ENCODE assay signal across 20 mouse cellular contexts in the genomic region with DNA sequence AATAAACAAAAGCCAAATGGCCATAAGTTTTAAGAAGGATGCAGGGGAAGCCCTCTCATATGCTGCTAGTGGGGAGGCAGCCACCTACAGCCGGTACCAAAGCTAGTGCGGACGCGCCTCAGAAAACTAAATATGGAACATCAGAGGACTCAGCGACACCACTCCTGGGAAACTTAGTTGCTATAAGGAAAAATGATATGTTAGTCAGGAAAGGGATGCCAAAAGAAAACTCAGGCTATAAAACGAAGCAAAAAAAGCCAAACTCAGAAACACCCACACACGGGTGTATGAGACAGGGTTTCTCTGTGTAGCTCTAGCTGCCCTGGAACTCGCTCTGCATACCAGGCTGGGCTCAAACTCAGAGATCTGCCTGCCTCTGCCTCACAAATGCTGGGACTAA.
A peak's percentile ranks its signal among the peaks of the same experiment; 100 is the strongest.
DNase-seq lines count a peak whose midpoint lies in the region; ATAC-seq lines count a peak whose summit lies in the region.
"Had no signal": no experiment of that assay in that cellular context is flagged by ENCODE, and none has a peak within 500 bp of the region (broad histone marks: within the 10 kb centered on the region; RNA-seq: fewer than 3 reads in every experiment).

No protein-coding gene starts in this region.

- no peak for DNase-seq in frontal cortex, postnatal 10 days (ENCODE audit: low spot score in 2 of 2)
- DNase-seq in right cerebral cortex, adult 18-20 months = peak; percentile 39
- no peak for DNase-seq in right cerebral cortex, postnatal 4 days
- DNase-seq in brain, adult 2 months (ENCODE audit: low read depth, low spot score) = peak; percentile 70
- no peak for DNase-seq in cerebellum, adult 11-12 months
- DNase-seq: adrenal gland, adult 2 months; adrenal gland, postnatal 10 days; adrenal gland, postnatal 25 days; B cell, adult 2 months; cerebellum, adult 18-20 months; cerebellum, adult 8-10 months; cerebellum, adult 9-11 months; cerebellum, postnatal 14 days; cerebellum, postnatal 36 days; embryo, embryonic 11 days had no signal

- peak; percentile 98 for ATAC-seq in frontal cortex, adult (ENCODE audit: low TSS enrichment)
- ATAC-seq: CD4-positive, CD25-positive, alpha-beta regulatory T cell, adult 4 months; forebrain, embryonic 14.5 days; forebrain, embryonic 16.5 days; Patski had no signal

Comparison
In these comparisons a context has a peak if more than half of its experiments do, and no peak if none do; other contexts are left out.
1. DNase-seq: peak in right cerebral cortex, adult 18-20 months (single experiment) and brain, adult 2 months (single experiment); none in frontal cortex, postnatal 10 days (0 of 2), right cerebral cortex, postnatal 4 days (single experiment) and cerebellum, adult 11-12 months (single experiment).